Mouse (Mus musculus) bone marrow, adult 2 months (tissue): Measurements from ENCODE around the gene Gm1113. TPM values are rescaled to one million over a fixed set of nuclear protein-coding genes. Genes with fewer than 3 reads are reported as not detected.

Source experiments
- H3K27ac ChIP-seq: fragments of 200-500 bp; 2 replicates; pipeline ENCODE4 v1.5.1; 2012; ENCODE audit warnings: low read depth, mild to moderate bottlenecking, control low read depth, inconsistent platforms, low read length; ENCODE audit not compliant: control insufficient read depth, poor library complexity, insufficient read depth
- H3K4me1 ChIP-seq: fragments of 200-500 bp; 2 replicates; pipeline ENCODE4 v1.6.1; 2011; ENCODE audit warnings: low read length; ENCODE audit not compliant: control insufficient read depth, insufficient read depth
- H3K4me3 ChIP-seq: fragments of 200-500 bp; replicated peaks from 2 replicates; pipeline ENCODE3; 2011; ENCODE audit warnings: mild to moderate bottlenecking, low read depth, low read length, control low read depth; ENCODE audit not compliant: control insufficient read depth
- CTCF ChIP-seq: fragments of 200-500 bp; IDR thresholded peaks from 2 replicates; pipeline ENCODE4 v1.5.1; 2011; ENCODE audit warnings: low read length, control low read depth; ENCODE audit not compliant: control insufficient read depth, insufficient read depth
- POLR2A ChIP-seq: fragments of 200-500 bp; IDR thresholded peaks from 2 replicates; pipeline ENCODE4 v1.6.1; 2011; ENCODE audit warnings: low read depth, mild to moderate bottlenecking, control low read depth, low read length, borderline replicate concordance; ENCODE audit not compliant: control insufficient read depth
- WGBS: fragments of 180-500 bp; shearing (Covaris S2); methylation state at CpG from one replicate; pipeline ENCODE4 v1.1.7; 2018; 5-methylcytosine and 5-hydroxymethylcytosine counted together
- polyA plus RNA-seq: library from polyadenylated mRNA; stranded (reverse); fragments of >200 nt; gene quantifications from 2 replicates; pipeline ENCODE4 v1.2.4, GENCODE M21; 2011; ENCODE audit warnings: low replicate concordance; ENCODE audit not compliant: missing spikeins, insufficient read depth, insufficient read length

Gene Gm1113
- polyA plus RNA-seq = not detected in 2 replicates

GRCm38 (mm10) chr9:35518169-35518568 lies at the start of gene Gm1113:
Gene Gm1113 (minus strand): TSS chr9:35518269.
- no peaks in the 10 kb centered on the region for H3K4me1 ChIP-seq
- H3K4me3 ChIP-seq = no peak within 1 kb of the TSS
- no peak within 1 kb of the TSS for H3K27ac ChIP-seq
- TF ChIP-seq CTCF (no peak), POLR2A (no peak)
- WGBS = 72% methylated on average over 3 of the region's 3 CpGs

GRCm38 (mm10) chr9:35564536-35565240 lies 46.6 kb upstream of the Gm1113 start:
- no peak for TF ChIP-seq POLR2A
- TF ChIP-seq CTCF = no peak
- WGBS = 88% methylated on average over 5 of the region's 5 CpGs
- H3K4me3 ChIP-seq = no peak overlapping the region
- H3K27ac ChIP-seq = no peak overlapping the region
- no peaks in the 10 kb centered on the region for H3K4me1 ChIP-seq

- H3K4me1 ChIP-seq = no peaks in the 10 kb centered on the region
- H3K27ac ChIP-seq = no peak overlapping the region
- no peak for TF ChIP-seq POLR2A
- no peak for TF ChIP-seq CTCF
- 45% methylated on average over 6 of the region's 6 CpGs for WGBS
- H3K4me3 ChIP-seq = no peak overlapping the region
Observed at GRCm38 (mm10) chr9:35561583-35561982, 43.5 kb upstream of the Gm1113 start.

- TF ChIP-seq POLR2A (no peak), CTCF (no peak)
- Histone ChIP-seq H3K4me3 (no peak overlapping the region), H3K4me1 (no peaks in the 10 kb centered on the region), H3K27ac (no peak overlapping the region)
- WGBS = 92% methylated on average over 11 of the region's 11 CpGs
Observed at GRCm38 (mm10) chr9:35561076-35561475, 43.0 kb upstream of the Gm1113 start.

GRCm38 (mm10) chr9:35559009-35559890 lies 41.2 kb upstream of the Gm1113 start:
- peak overlapping the region; percentile 81 for H3K4me3 ChIP-seq
- no peak overlapping the region for H3K27ac ChIP-seq
- TF ChIP-seq CTCF (no peak), POLR2A (peak; percentile 51; the same call in 1 of the 2 replicates)
- under 1% methylated on average over 31 of the region's 31 CpGs for WGBS
- H3K4me1 ChIP-seq = no peaks in the 10 kb centered on the region

GRCm38 (mm10) chr9:35558257-35559008 lies 40.4 kb upstream of the Gm1113 start, which contains the start of the genes Ddx25 and Pus3:
Gene Ddx25 (minus strand): TSS chr9:35558528.
Gene Pus3 (plus strand): TSS chr9:35558595.
- H3K4me1 ChIP-seq = no peaks in the 10 kb centered on the region
- TF ChIP-seq POLR2A (no peak), CTCF (no peak)
- WGBS = 2% methylated on average over 58 of the region's 59 CpGs
- H3K4me3 ChIP-seq = peak within 1 kb of the TSS; percentile 81
- no peak within 1 kb of the TSS for H3K27ac ChIP-seq

GRCm38 (mm10) chr9:35556494-35557102 lies 38.5 kb upstream of the Gm1113 start:
- H3K4me1 ChIP-seq = no peaks in the 10 kb centered on the region
- WGBS = 62% methylated on average over 12 of the region's 12 CpGs
- TF ChIP-seq POLR2A (no peak), CTCF (no peak)

More at GRCm38 (mm10) chr9:35556494-35557102, 38.5 kb upstream of the Gm1113 start:
- H3K27ac ChIP-seq = no peak overlapping the region
- H3K4me3 ChIP-seq = no peak overlapping the region
